Mouse (Mus musculus) limb, embryonic 14.5 days (tissue): Measurements from ENCODE around the gene Gm20547. TPM values are rescaled to one million over a fixed set of nuclear protein-coding genes. Genes with fewer than 3 reads are reported as not detected.
A peak's percentile ranks its signal among the peaks of the same experiment; 100 is the strongest.

Source experiments
- ATAC-seq: fragments of 200-750 bp; cut with Nextera tagmentation; 2 replicates; pipeline ENCODE4 v1.8.0; 2017; ENCODE audit warnings: low read depth, moderate number of reproducible peaks, moderate TSS enrichment; ENCODE audit not compliant: low FRiP score
- DNase-seq: peaks from one replicate; pipeline ENCODE4 v3.0.0-alpha.2; 2015; ENCODE audit warnings: low spot score
- H3K27ac ChIP-seq: fragments of 300-500 bp; sonication (generic); replicated peaks from 2 replicates; pipeline ENCODE4 v1.5.1; 2014; ENCODE audit warnings: low read depth, mild to moderate bottlenecking, low read length, moderate library complexity, mixed read lengths
- H3K27me3 ChIP-seq: fragments of 300-500 bp; sonication (generic); 2 replicates; pipeline ENCODE4 v1.6.1; 2014; ENCODE audit warnings: low read length, mixed read lengths; ENCODE audit not compliant: control insufficient read depth, insufficient read depth
- H3K36me3 ChIP-seq: fragments of 300-500 bp; sonication (generic); 2 replicates; pipeline ENCODE4 v1.6.1; 2014; ENCODE audit warnings: mild to moderate bottlenecking, low read length, moderate library complexity, mixed read lengths; ENCODE audit not compliant: control insufficient read depth, insufficient read depth
- H3K4me1 ChIP-seq: fragments of 300-500 bp; sonication (generic); 2 replicates; pipeline ENCODE4 v1.6.1; 2014; ENCODE audit warnings: antibody characterized with exemption, low read length, mixed read lengths; ENCODE audit not compliant: control insufficient read depth, insufficient read depth
- H3K4me2 ChIP-seq: fragments of 300-500 bp; sonication (generic); replicated peaks from 2 replicates; pipeline ENCODE4 v1.6.1; 2014; ENCODE audit warnings: low read depth, mild to moderate bottlenecking, low read length, moderate library complexity; ENCODE audit not compliant: severe bottlenecking
- H3K4me3 ChIP-seq: fragments of 300-500 bp; sonication (generic); replicated peaks from 2 replicates; pipeline ENCODE4 v1.5.1; 2014; ENCODE audit warnings: low read length
- H3K9ac ChIP-seq: fragments of 300-500 bp; sonication (generic); 2 replicates; pipeline ENCODE4 v1.6.1; 2014; ENCODE audit warnings: mild to moderate bottlenecking, low read depth, low read length, moderate library complexity; ENCODE audit not compliant: severe bottlenecking
- H3K9me3 ChIP-seq: fragments of 300-500 bp; sonication (generic); 2 replicates; pipeline ENCODE4 v1.6.1; 2016; ENCODE audit warnings: low read length; ENCODE audit not compliant: control insufficient read depth
- POLR2A ChIP-seq: fragments of 200-500 bp; IDR thresholded peaks from 2 replicates; pipeline ENCODE4 v1.8.0; 2012; ENCODE audit warnings: inconsistent platforms, mild to moderate bottlenecking, moderate library complexity, borderline replicate concordance; ENCODE audit not compliant: insufficient read depth, insufficient read length; ENCODE audit errors: extremely low read depth
- WGBS: fragments of 180-500 bp; shearing (Covaris S2); extraction: QIAGEN DNeasy Blood & Tissue Kit; methylation state at CpG from one replicate; pipeline ENCODE4 v1.1.7; 2014; 5-methylcytosine and 5-hydroxymethylcytosine counted together
- polyA plus RNA-seq, 2 experiments: library from polyadenylated mRNA; depleted of rRNA in 1 of 2; stranded (reverse) in 1 of 2; unstranded in 1 of 2; fragments of >200 nt; fragmentation: Nextera tagmentation in 1 of 2; extraction: Ambion mirVana in 1 of 2; gene quantifications; 2 replicates each; pipeline versions ENCODE4 v1.2.1 to v1.2.3; 2012 to 2014

Gene Gm20547
- polyA plus RNA-seq, 2 experiments, result not detected

DNA sequence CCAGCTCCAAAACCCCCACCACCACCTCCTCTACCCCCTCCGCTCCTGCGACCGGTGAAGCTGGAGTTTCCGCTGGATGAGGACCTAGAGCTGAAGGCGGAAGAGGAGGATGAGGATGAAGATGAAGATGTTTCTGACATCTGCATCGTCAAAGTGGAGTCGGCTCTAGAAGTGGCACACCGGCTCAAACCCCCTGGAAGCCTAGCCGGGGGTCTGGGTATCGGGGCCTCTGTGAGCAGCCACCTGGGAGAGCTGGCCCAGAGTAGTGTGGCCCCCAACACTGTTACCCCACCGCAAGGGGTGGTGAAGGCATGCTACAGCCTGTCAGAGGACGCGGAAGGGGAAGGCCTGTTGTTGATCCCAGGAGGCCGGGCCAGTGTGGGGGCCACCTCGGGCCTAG is 13.9 kb upstream of the Gm20547 start:
- DNase-seq, result no peak
- Histone ChIP-seq H3K4me3 (peak overlapping the region; percentile 78), H3K36me3 (peaks cover 8% of the 10 kb centered on the region), H3K4me2 (peak overlapping the region; percentile 87), H3K9me3 (no peaks in the 10 kb centered on the region), H3K9ac (no peak overlapping the region; the same call in 1 of the 2 replicates), H3K27ac (peak overlapping the region; percentile 86), H3K27me3 (no peaks in the 10 kb centered on the region), H3K4me1 (peaks cover 30% of the 10 kb centered on the region)
- no peak for TF ChIP-seq POLR2A
- 88% methylated on average over 15 of the region's 15 CpGs for WGBS
- ATAC-seq, result no peak

DNA sequence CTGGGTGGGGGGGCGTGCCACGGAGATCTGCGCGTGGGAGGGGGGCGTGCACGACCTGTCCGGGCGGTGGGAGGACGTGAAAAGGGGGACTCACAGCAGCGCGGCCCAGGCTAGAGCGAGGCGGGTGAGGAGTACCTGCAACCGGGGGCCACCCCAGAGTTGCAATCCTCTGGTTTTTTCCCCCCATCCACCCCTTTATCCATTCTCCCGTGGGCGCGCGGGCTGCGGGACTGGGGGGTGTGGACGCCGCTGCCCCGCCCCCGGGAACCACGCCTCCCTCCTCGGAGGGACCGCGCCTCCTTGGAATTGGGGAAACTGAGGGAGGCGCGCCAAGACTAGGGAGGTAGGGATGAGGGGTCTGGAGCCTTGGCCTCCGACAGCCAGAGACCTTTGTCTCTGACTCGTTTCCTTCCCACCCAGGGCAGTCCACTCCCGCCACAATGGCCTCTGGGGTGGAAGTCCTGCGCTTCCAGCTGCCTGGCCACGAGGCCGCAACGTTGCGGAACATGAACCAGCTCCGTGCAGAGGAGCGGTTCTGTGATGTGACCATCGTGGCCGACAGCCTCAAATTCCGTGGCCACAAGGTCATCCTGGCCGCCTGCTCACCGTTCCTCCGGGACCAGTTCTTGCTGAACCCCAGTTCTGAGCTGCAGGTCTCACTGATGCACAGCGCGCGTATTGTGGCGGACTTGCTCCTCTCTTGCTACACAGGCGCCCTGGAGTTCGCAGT is 13.1 kb upstream of the Gm20547 start:
- DNase-seq, result peak; percentile 33
- WGBS, result 14% methylated on average over 37 of the region's 51 CpGs
- H3K36me3 ChIP-seq, result peaks cover 8% of the 10 kb centered on the region
- 0 out of 2 replicates have a peak, but pooled peaks have one; percentile 3 for TF ChIP-seq POLR2A
- peak; percentile 10 for ATAC-seq
- peak overlapping the region; percentile 86 for H3K9ac ChIP-seq
- peaks cover 26% of the 10 kb centered on the region for H3K4me1 ChIP-seq
- H3K27me3 ChIP-seq, result no peaks in the 10 kb centered on the region
- peak overlapping the region; percentile 86 for H3K27ac ChIP-seq
- H3K9me3 ChIP-seq, result no peaks in the 10 kb centered on the region
- peak overlapping the region; percentile 87 for H3K4me2 ChIP-seq
- peak overlapping the region; percentile 78 for H3K4me3 ChIP-seq

DNA sequence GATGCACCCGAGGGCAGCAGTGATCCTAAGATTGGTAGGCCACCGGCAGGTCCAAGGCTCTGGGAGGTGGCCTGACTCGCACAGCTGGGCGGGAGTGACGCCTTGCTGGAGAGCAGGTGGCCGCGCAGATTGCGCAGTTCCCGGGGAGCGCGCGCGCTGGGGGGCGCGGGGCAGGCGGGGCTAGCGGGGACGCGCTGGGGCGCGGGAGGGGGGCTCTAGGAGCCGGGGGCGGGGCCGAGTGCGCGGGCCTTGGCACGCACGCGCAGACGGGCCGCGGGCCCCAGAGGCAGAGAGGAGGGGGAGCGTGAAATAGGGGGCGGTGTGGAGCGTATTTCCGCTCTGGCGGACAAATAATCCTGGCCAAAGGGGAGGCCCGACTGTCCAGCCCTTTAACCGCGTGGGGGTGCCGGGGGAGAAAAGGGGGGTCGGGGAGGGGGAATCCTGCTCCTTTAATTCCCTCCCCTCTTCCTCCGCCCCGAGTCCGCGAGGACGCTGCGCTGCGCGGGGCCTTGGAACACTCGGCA is 12.3 kb upstream of the Gm20547 start:
- Histone ChIP-seq H3K4me1 (peaks cover 26% of the 10 kb centered on the region), H3K4me3 (peak overlapping the region; percentile 78), H3K36me3 (peaks cover 8% of the 10 kb centered on the region), H3K4me2 (peak overlapping the region; percentile 87), H3K27me3 (no peaks in the 10 kb centered on the region), H3K9ac (peak overlapping the region; percentile 86), H3K27ac (peak overlapping the region; percentile 86), H3K9me3 (no peaks in the 10 kb centered on the region)
- peak; percentile 97 for DNase-seq
- TF ChIP-seq POLR2A, result 0 out of 2 replicates have a peak, but pooled peaks have one; percentile 29
- peak; percentile 89 for ATAC-seq
- WGBS, result 0% methylated on average over 19 of the region's 51 CpGs

DNA sequence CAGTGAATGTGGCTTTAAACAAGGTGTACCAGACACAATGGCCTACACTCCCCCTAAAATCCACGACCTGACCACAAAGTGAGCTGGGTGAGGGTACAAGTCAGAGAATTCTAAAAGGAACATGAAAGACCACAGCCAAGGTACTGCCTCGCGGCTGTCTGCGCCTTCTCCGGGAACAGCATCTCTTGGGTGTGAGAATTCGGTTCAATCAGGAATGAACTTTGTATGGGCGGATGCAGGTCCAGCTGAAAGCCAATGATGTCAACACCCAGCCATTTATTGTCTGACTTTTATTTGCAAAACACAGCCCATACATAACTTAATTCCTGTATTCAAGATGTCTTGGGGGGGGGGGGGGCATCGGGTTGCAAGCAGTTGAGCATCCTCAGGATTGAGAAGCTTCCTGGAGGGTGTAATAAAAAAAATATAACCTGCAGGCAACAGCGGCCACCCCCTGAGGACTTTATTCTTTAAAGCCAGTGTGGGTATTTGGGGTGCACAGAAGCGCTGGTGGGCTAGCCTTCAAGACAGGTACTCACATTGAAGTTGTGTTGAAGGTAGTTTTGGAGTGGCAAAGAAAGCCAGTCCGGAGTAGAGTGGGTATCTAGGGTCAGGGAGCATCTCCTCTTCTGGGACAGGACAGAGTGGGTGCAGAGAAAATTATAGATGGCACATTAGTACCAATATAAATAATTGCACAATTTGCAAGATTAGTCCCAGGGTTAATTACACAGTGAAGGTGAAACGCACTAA is 11.4 kb upstream of the Gm20547 start:
- Histone ChIP-seq H3K4me2 (peak overlapping the region; percentile 87), H3K36me3 (peaks cover 8% of the 10 kb centered on the region), H3K27ac (peak overlapping the region; percentile 61), H3K4me3 (peak overlapping the region; percentile 78), H3K27me3 (no peaks in the 10 kb centered on the region), H3K9me3 (no peaks in the 10 kb centered on the region), H3K4me1 (peaks cover 26% of the 10 kb centered on the region), H3K9ac (0 out of 2 replicates have a peak overlapping the region, but pooled peaks have one; percentile 86)
- 72% methylated on average over 12 of the region's 12 CpGs for WGBS
- DNase-seq (no peak), ATAC-seq (no peak)
- TF ChIP-seq POLR2A, result no peak

DNA sequence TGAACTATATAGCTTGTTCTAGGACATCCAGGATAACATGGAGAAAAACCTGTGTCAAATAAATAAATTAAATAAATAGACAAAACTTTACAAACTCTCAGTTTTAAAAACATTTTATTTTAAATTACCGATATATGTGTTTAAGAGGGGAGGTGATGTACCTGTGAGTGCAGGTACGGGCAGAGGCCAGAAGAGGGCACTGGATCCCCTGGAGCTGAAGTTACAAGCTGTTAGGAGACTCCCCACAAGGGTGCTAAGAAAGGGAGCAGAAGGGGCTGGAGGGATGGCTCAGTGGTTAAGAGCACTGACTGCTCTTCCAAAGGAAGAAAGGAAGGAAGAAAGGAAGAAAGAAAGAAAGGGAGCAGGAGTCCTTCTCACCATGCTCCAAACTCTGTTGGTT is 9.5 kb upstream of the Gm20547 start:
- DNase-seq (no peak), ATAC-seq (no peak)
- no peaks in the 10 kb centered on the region for H3K9me3 ChIP-seq
- H3K4me3 ChIP-seq, result no peak overlapping the region
- H3K36me3 ChIP-seq, result peaks cover 5% of the 10 kb centered on the region
- no peak overlapping the region for H3K4me2 ChIP-seq
- H3K27ac ChIP-seq, result no peak overlapping the region
- 91% methylated on average over 2 of the region's 2 CpGs for WGBS
- no peaks in the 10 kb centered on the region for H3K27me3 ChIP-seq
- no peak for TF ChIP-seq POLR2A
- peaks cover 17% of the 10 kb centered on the region for H3K4me1 ChIP-seq
- H3K9ac ChIP-seq, result no peak overlapping the region
